Mouse (Mus musculus) kidney, adult 10 weeks (tissue): Measurements from ENCODE around the gene Nucks1. TPM values are rescaled to one million over a fixed set of nuclear protein-coding genes. Genes with fewer than 3 reads are reported as not detected.

Experiments used
- polyA plus RNA-seq: library from polyadenylated mRNA; stranded (reverse); fragments of 350-450 nt; fragmentation: Illumina TruSeq; extraction: RNeasy Lipid Tissue Mini Kit (QIAGEN cat#74804); gene quantifications from one replicate; pipeline ENCODE4 v1.2.3, GENCODE M21; 2014; ENCODE audit warnings: low read depth, low replicate concordance

The Nucks1 gene
- polyA plus RNA-seq: 89.1 TPM

GRCm38 (mm10) chr1:131910001-131910648 is at the start of gene Nucks1:
TSS of gene Nucks1 (plus strand) at chr1:131910534.

GRCm38 (mm10) chr1:131867093-131867945 is 43.0 kb upstream of the Nucks1 start, which contains the start of gene Rab29:
TSS of gene Rab29 (plus strand) at chr1:131867224.

GRCm38 (mm10) chr1:131962606-131963084 is 52.3 kb downstream of the Nucks1 start, which contains the start of gene Slc45a3:
TSS of gene Slc45a3 (plus strand) at chr1:131962967.

Other genes with a start within 250 kb of the Nucks1 start
- gene Rab7b, start 221.8 kb upstream of the Nucks1 start, polyA plus RNA-seq: 1.2 TPM
- not detected for gene Slc26a9, start 166.5 kb upstream of the Nucks1 start, polyA plus RNA-seq
- 22.5 TPM for gene Pm20d1, start 113.2 kb upstream of the Nucks1 start, polyA plus RNA-seq
- 5.9 TPM for gene Slc41a1, start 83.0 kb upstream of the Nucks1 start, polyA plus RNA-seq
- 7.1 TPM for gene Rab29, start 43.3 kb upstream of the Nucks1 start, polyA plus RNA-seq
- 5.8 TPM for gene Slc45a3, start 52.4 kb downstream of the Nucks1 start, polyA plus RNA-seq
- 26.0 TPM for gene Elk4, start 97.1 kb downstream of the Nucks1 start, polyA plus RNA-seq
- 88.5 TPM for gene Mfsd4a, start 157.5 kb downstream of the Nucks1 start, polyA plus RNA-seq
- 1.9 TPM for gene Cdk18, start 229.2 kb downstream of the Nucks1 start, polyA plus RNA-seq